Mouse (Mus musculus): ENCODE results near the gene Klf9.
A peak's percentile ranks its signal among the peaks of the same experiment; 100 is the strongest.

Klf9 gene

GRCm38 (mm10) chr19:23162877-23163276, 21.9 kb downstream of the Klf9 start:
- DNase-seq (ENCODE audit: low spot score): no peak

GRCm38 (mm10) chr19:23163361-23163760, 22.3 kb downstream of the Klf9 start:
- DNase-seq (ENCODE audit: low spot score): no peak

- no peak for DNase-seq (ENCODE audit: low spot score)
Measured at GRCm38 (mm10) chr19:23164651-23165240, 23.7 kb downstream of the Klf9 start.

- no peak for DNase-seq (ENCODE audit: low spot score)
Measured at GRCm38 (mm10) chr19:23166550-23167284, 25.7 kb downstream of the Klf9 start.

GRCm38 (mm10) chr19:23168899-23169658, 28.1 kb downstream of the Klf9 start:
- DNase-seq (ENCODE audit: low spot score): no peak

GRCm38 (mm10) chr19:23169659-23170050, 28.6 kb downstream of the Klf9 start:
- DNase-seq (ENCODE audit: low spot score): no peak

GRCm38 (mm10) chr19:23170476-23170875, 29.4 kb downstream of the Klf9 start:
- DNase-seq (ENCODE audit: low spot score): no peak

- no peak for DNase-seq (ENCODE audit: low spot score)
Measured at GRCm38 (mm10) chr19:23171136-23171535, 30.1 kb downstream of the Klf9 start.

GRCm38 (mm10) chr19:23175090-23175489, 34.1 kb downstream of the Klf9 start:
- no peak for DNase-seq (ENCODE audit: low spot score)

- no peak for DNase-seq (ENCODE audit: low spot score)
Measured at GRCm38 (mm10) chr19:23175511-23175910, 34.5 kb downstream of the Klf9 start.

GRCm38 (mm10) chr19:23178533-23178932, 37.5 kb downstream of the Klf9 start:
- DNase-seq (ENCODE audit: low spot score): no peak

GRCm38 (mm10) chr19:23183493-23183892, 42.5 kb downstream of the Klf9 start:
- no peak for DNase-seq (ENCODE audit: low spot score)

- DNase-seq (ENCODE audit: low spot score): no peak
Measured at GRCm38 (mm10) chr19:23184068-23184467, 43.0 kb downstream of the Klf9 start.

GRCm38 (mm10) chr19:23187732-23188131, 46.7 kb downstream of the Klf9 start:
- DNase-seq (ENCODE audit: low spot score): no peak

GRCm38 (mm10) chr19:23188986-23189385, 48.0 kb downstream of the Klf9 start:
- DNase-seq (ENCODE audit: low spot score): no peak

GRCm38 (mm10) chr19:23189744-23190143, 48.7 kb downstream of the Klf9 start:
- no peak for DNase-seq (ENCODE audit: low spot score)

GRCm38 (mm10) chr19:23191486-23191885, 50.5 kb downstream of the Klf9 start:
- no peak for DNase-seq (ENCODE audit: low spot score)

- DNase-seq (ENCODE audit: low spot score): no peak
Measured at GRCm38 (mm10) chr19:23193076-23193475, 52.0 kb downstream of the Klf9 start.

- DNase-seq (ENCODE audit: low spot score): no peak
Measured at GRCm38 (mm10) chr19:23202106-23202505, 61.1 kb downstream of the Klf9 start.

- DNase-seq (ENCODE audit: low spot score): no peak
Measured at GRCm38 (mm10) chr19:23203505-23204053, 62.6 kb downstream of the Klf9 start.

GRCm38 (mm10) chr19:23211325-23211724, 70.3 kb downstream of the Klf9 start:
- DNase-seq (ENCODE audit: low spot score): no peak

GRCm38 (mm10) chr19:23214326-23214725, 73.3 kb downstream of the Klf9 start:
- DNase-seq (ENCODE audit: low spot score): peak; percentile 62

Measured in testis, postnatal 14 days (tissue).